Mouse (Mus musculus): Measurements from ENCODE around the gene Iqub.

GRCm38 (mm10) chr6:24486530-24486929 is 28.3 kb downstream of the Iqub start:
- no peak for TF ChIP-seq POLR2A (IDR thresholded peaks at IDR 0.05; ENCODE audit: low read depth, low read length)
- no peak for TF ChIP-seq CTCF (conservative IDR thresholded peaks at IDR 0.05; ENCODE audit: insufficient read depth, insufficient read length, low read depth, low read length)
